Mouse (Mus musculus): Measurements from ENCODE around the gene Ap1m2. TPM values are rescaled to one million over a fixed set of nuclear protein-coding genes. Genes with fewer than 3 reads are reported as not detected.

Ap1m2 gene
- polyA plus RNA-seq, 1 experiment, result not detected

GRCm38 (mm10) chr9:21291022-21291787 is 20.9 kb downstream of the Ap1m2 start, which contains the start of gene Cdkn2d:
TSS of gene Cdkn2d (minus strand) at chr9:21291407.
- Histone ChIP-seq H3K9me3 (no peaks in the 10 kb centered on the region), H3K4me3 (replicated peaks) (peak within 1 kb of the TSS; percentile 96), H3K27me3 (replicated peaks) (no peaks in the 10 kb centered on the region), H3K36me3 (replicated peaks; ENCODE audit: low read length) (peaks cover 16% of the 10 kb centered on the region), H3K4me1 (peaks cover 37% of the 10 kb centered on the region)
- TF ChIP-seq GATA1 (IDR thresholded peaks at IDR 0.05; ENCODE audit: borderline replicate concordance, low read length) (no peak), FLI1 (IDR thresholded peaks at IDR 0.05; ENCODE audit: low read length) (peak; percentile 41; the same call in 1 of the 2 replicates)

GRCm38 (mm10) chr9:21290589-21290988 is 21.5 kb downstream of the Ap1m2 start:
- no peaks in the 10 kb centered on the region for H3K27me3 ChIP-seq (replicated peaks)
- peaks cover 43% of the 10 kb centered on the region for H3K4me1 ChIP-seq

GRCm38 (mm10) chr9:21289337-21289671 is 22.8 kb downstream of the Ap1m2 start:
- peak overlapping the region; percentile 96 for H3K4me3 ChIP-seq (replicated peaks)
- no peaks in the 10 kb centered on the region for H3K27me3 ChIP-seq (replicated peaks)
- peaks cover 49% of the 10 kb centered on the region for H3K4me1 ChIP-seq
- peaks cover 33% of the 10 kb centered on the region for H3K36me3 ChIP-seq (replicated peaks; ENCODE audit: low read length)
- no peak for TF ChIP-seq GATA1 (IDR thresholded peaks at IDR 0.05; ENCODE audit: borderline replicate concordance, low read length)
- TF ChIP-seq FLI1 (IDR thresholded peaks at IDR 0.05; ENCODE audit: low read length), result no peak
- H3K9me3 ChIP-seq, result no peaks in the 10 kb centered on the region

More at GRCm38 (mm10) chr9:21290589-21290988, 21.5 kb downstream of the Ap1m2 start:
- H3K4me3 ChIP-seq (replicated peaks), result peak overlapping the region; percentile 96
- H3K36me3 ChIP-seq (replicated peaks; ENCODE audit: low read length), result peaks cover 21% of the 10 kb centered on the region
- no peaks in the 10 kb centered on the region for H3K9me3 ChIP-seq
- TF ChIP-seq FLI1 (IDR thresholded peaks at IDR 0.05; ENCODE audit: low read length) (no peak), GATA1 (IDR thresholded peaks at IDR 0.05; ENCODE audit: borderline replicate concordance, low read length) (no peak)

GRCm38 (mm10) chr9:21288404-21289336 is 23.5 kb downstream of the Ap1m2 start:
- Histone ChIP-seq H3K36me3 (replicated peaks; ENCODE audit: low read length) (peaks cover 40% of the 10 kb centered on the region), H3K4me1 (peaks cover 56% of the 10 kb centered on the region), H3K9me3 (no peaks in the 10 kb centered on the region), H3K27me3 (replicated peaks) (no peaks in the 10 kb centered on the region), H3K4me3 (replicated peaks) (peak overlapping the region; percentile 96)
- TF ChIP-seq FLI1 (IDR thresholded peaks at IDR 0.05; ENCODE audit: low read length), result no peak
- no peak for TF ChIP-seq GATA1 (IDR thresholded peaks at IDR 0.05; ENCODE audit: borderline replicate concordance, low read length)

- peak; percentile 74; the same call in 1 of the 2 replicates for TF ChIP-seq FLI1 (IDR thresholded peaks at IDR 0.05; ENCODE audit: low read length)
- TF ChIP-seq GATA1 (IDR thresholded peaks at IDR 0.05; ENCODE audit: borderline replicate concordance, low read length), result no peak
- Histone ChIP-seq H3K27me3 (replicated peaks) (no peaks in the 10 kb centered on the region), H3K36me3 (replicated peaks; ENCODE audit: low read length) (peaks cover 47% of the 10 kb centered on the region), H3K4me1 (peaks cover 59% of the 10 kb centered on the region), H3K4me3 (replicated peaks) (peak within 1 kb of the TSS; percentile 96), H3K9me3 (no peaks in the 10 kb centered on the region)
Observed at GRCm38 (mm10) chr9:21287571-21288402, 24.4 kb downstream of the Ap1m2 start, which contains the start of gene Kri1. TSS of gene Kri1 (minus strand) at chr9:21287969.

- Histone ChIP-seq H3K9me3 (no peaks in the 10 kb centered on the region), H3K36me3 (replicated peaks; ENCODE audit: low read length) (peaks cover 56% of the 10 kb centered on the region), H3K27me3 (replicated peaks) (no peaks in the 10 kb centered on the region), H3K4me1 (peaks cover 56% of the 10 kb centered on the region), H3K4me3 (replicated peaks) (peak overlapping the region; percentile 96)
- TF ChIP-seq FLI1 (IDR thresholded peaks at IDR 0.05; ENCODE audit: low read length) (no peak), GATA1 (IDR thresholded peaks at IDR 0.05; ENCODE audit: borderline replicate concordance, low read length) (no peak; the same call in 2 of the 3 replicates)
Observed at GRCm38 (mm10) chr9:21286753-21287152, 25.4 kb downstream of the Ap1m2 start.

- TF ChIP-seq FLI1 (IDR thresholded peaks at IDR 0.05; ENCODE audit: low read length), result no peak
- no peak for TF ChIP-seq GATA1 (IDR thresholded peaks at IDR 0.05; ENCODE audit: borderline replicate concordance, low read length)
- H3K27me3 ChIP-seq (replicated peaks), result no peaks in the 10 kb centered on the region
- peaks cover 78% of the 10 kb centered on the region for H3K36me3 ChIP-seq (replicated peaks; ENCODE audit: low read length)
- no peak overlapping the region for H3K4me3 ChIP-seq (replicated peaks)
- no peaks in the 10 kb centered on the region for H3K9me3 ChIP-seq
- H3K4me1 ChIP-seq, result peaks cover 66% of the 10 kb centered on the region
Observed at GRCm38 (mm10) chr9:21283994-21284393, 28.1 kb downstream of the Ap1m2 start.

- H3K9me3 ChIP-seq, result no peaks in the 10 kb centered on the region
- TF ChIP-seq FLI1 (IDR thresholded peaks at IDR 0.05; ENCODE audit: low read length) (no peak), GATA1 (IDR thresholded peaks at IDR 0.05; ENCODE audit: borderline replicate concordance, low read length) (no peak)
- peaks cover 78% of the 10 kb centered on the region for H3K36me3 ChIP-seq (replicated peaks; ENCODE audit: low read length)
- H3K27me3 ChIP-seq (replicated peaks), result no peaks in the 10 kb centered on the region
- H3K4me3 ChIP-seq (replicated peaks), result no peak overlapping the region
- peaks cover 66% of the 10 kb centered on the region for H3K4me1 ChIP-seq
Observed at GRCm38 (mm10) chr9:21283591-21283990, 28.5 kb downstream of the Ap1m2 start.

GRCm38 (mm10) chr9:21277776-21278175 is 34.4 kb downstream of the Ap1m2 start:
- Histone ChIP-seq H3K36me3 (replicated peaks; ENCODE audit: low read length) (peaks cover 97% of the 10 kb centered on the region), H3K4me3 (replicated peaks) (no peak overlapping the region), H3K4me1 (peaks cover 77% of the 10 kb centered on the region), H3K9me3 (no peaks in the 10 kb centered on the region), H3K27me3 (replicated peaks) (no peaks in the 10 kb centered on the region)
- TF ChIP-seq FLI1 (IDR thresholded peaks at IDR 0.05; ENCODE audit: low read length) (no peak), GATA1 (IDR thresholded peaks at IDR 0.05; ENCODE audit: borderline replicate concordance, low read length) (no peak)

Data from megakaryocyte, embryonic 14.5 days (primary cell).